Mouse (Mus musculus) adrenal gland, postnatal 25 days (tissue): ENCODE data around the gene Gchfr. TPM values are rescaled to one million over a fixed set of nuclear protein-coding genes. Genes with fewer than 3 reads are reported as not detected.

Source experiments
- total RNA-seq: library from RNA; stranded (reverse); gene quantifications from 2 replicates; pipeline ENCODE4 v1.2.3, GENCODE M21; 2021

Gchfr gene
- total RNA-seq, 1 experiment from 2014 or later: 11.0 TPM

Other genes with a start within 250 kb of the Gchfr start
- gene Chst14, start 241.3 kb upstream of the Gchfr start, total RNA-seq: 12.6 and 19.1 TPM in 2 replicates
- gene Ccdc32, start 138.4 kb upstream of the Gchfr start, total RNA-seq: 16.3 and 19.0 TPM in 2 replicates
- 5.6 and 5.8 TPM in 2 replicates for gene Rpusd2, start 133.0 kb upstream of the Gchfr start, total RNA-seq
- 3.8 TPM in 2 replicates for gene Knl1, start 120.7 kb upstream of the Gchfr start, total RNA-seq
- 5.0 and 8.6 TPM in 2 replicates for gene Rad51, start 55.0 kb upstream of the Gchfr start, total RNA-seq
- 53.1 and 54.4 TPM in 2 replicates for gene Rmdn3, start 10.7 kb upstream of the Gchfr start, total RNA-seq
- 0.30 TPM in 1 of 2 replicates, not detected in the other for gene Gm14137, start 6.7 kb downstream of the Gchfr start, total RNA-seq
- 42.3 and 45.0 TPM in 2 replicates for gene Zfyve19, start 40.8 kb downstream of the Gchfr start, total RNA-seq
- gene Dnajc17, start 41.0 kb downstream of the Gchfr start, total RNA-seq: 18.0 and 18.4 TPM in 2 replicates
- not detected in 2 replicates for gene Ppp1r14d, start 62.1 kb downstream of the Gchfr start, total RNA-seq
- gene Spint1, start 69.6 kb downstream of the Gchfr start, total RNA-seq: 4.0 and 4.6 TPM in 2 replicates
- gene Rhov, start 103.5 kb downstream of the Gchfr start, total RNA-seq: 0.49 TPM in 1 of 2 replicates, not detected in the other
- gene Vps18, start 121.0 kb downstream of the Gchfr start, total RNA-seq: 18.5 and 21.1 TPM in 2 replicates
- gene Dll4, start 158.0 kb downstream of the Gchfr start, total RNA-seq: 8.0 and 12.9 TPM in 2 replicates
- gene Chac1, start 183.5 kb downstream of the Gchfr start, total RNA-seq: 5.0 and 10.2 TPM in 2 replicates